Mouse (Mus musculus) C2C12 (cell line): ENCODE measurements at regions not wholly inside any gene's neighbourhood (a gene's known extent, or its start where the extent isn't known, plus 50 kb on each side); places are given as distances from the start of the nearest gene placed in this dataset.

Source experiments
- H3K27me3 ChIP-seq: one replicate; pipeline ENCODE4 v1.6.1; 2011; ENCODE audit not compliant: control insufficient read depth, insufficient read depth, insufficient read length
- H3K36me3 ChIP-seq: one replicate; pipeline ENCODE4 v1.6.1; 2011; ENCODE audit not compliant: control insufficient read depth, insufficient read depth
- H3K4me3 ChIP-seq: one replicate; pipeline ENCODE4 v1.5.1; 2011; ENCODE audit warnings: mild to moderate bottlenecking, control low read depth; ENCODE audit not compliant: poor library complexity, insufficient read depth, severe bottlenecking
- H3K79me2 ChIP-seq: one replicate; pipeline ENCODE4 v1.6.1; 2011; ENCODE audit not compliant: control insufficient read depth, insufficient read depth
- H3K79me3 ChIP-seq: one replicate; pipeline ENCODE4 v1.6.1; 2011; ENCODE audit warnings: low read depth, control low read depth
- H3ac ChIP-seq: one replicate; pipeline ENCODE3; 2011; ENCODE audit warnings: low read depth; ENCODE audit not compliant: control insufficient read depth, insufficient read length
- CEBPB ChIP-seq: IDR thresholded peaks from one replicate; pipeline ENCODE4 v1.6.1; 2011; ENCODE audit warnings: low read depth, mild to moderate bottlenecking, control low read depth, moderate library complexity
- CTCF ChIP-seq: IDR thresholded peaks from one replicate; pipeline ENCODE4 v1.5.1; 2011; ENCODE audit not compliant: control insufficient read depth, insufficient read depth, insufficient read length
- FOSL1 ChIP-seq: IDR thresholded peaks from one replicate; pipeline ENCODE4 v1.8.0; 2011; ENCODE audit warnings: mild to moderate bottlenecking, low read length; ENCODE audit not compliant: poor library complexity, insufficient read depth, severe bottlenecking
- MAX ChIP-seq: IDR thresholded peaks from one replicate; pipeline ENCODE4 v1.6.1; 2011; ENCODE audit warnings: mild to moderate bottlenecking, control low read depth
- MYOD1 ChIP-seq: IDR thresholded peaks from one replicate; pipeline ENCODE4 v1.6.1; 2011; ENCODE audit warnings: low read depth; ENCODE audit not compliant: control insufficient read depth, insufficient read length
- MYOG ChIP-seq: IDR thresholded peaks from one replicate; pipeline ENCODE4 v1.6.1; 2011; ENCODE audit not compliant: control insufficient read depth, insufficient read length; ENCODE audit errors: extremely low read depth
- USF1 ChIP-seq: IDR thresholded peaks from one replicate; pipeline ENCODE4 v1.6.1; 2011; ENCODE audit warnings: low read depth, mild to moderate bottlenecking, control low read depth, moderate library complexity

DNA sequence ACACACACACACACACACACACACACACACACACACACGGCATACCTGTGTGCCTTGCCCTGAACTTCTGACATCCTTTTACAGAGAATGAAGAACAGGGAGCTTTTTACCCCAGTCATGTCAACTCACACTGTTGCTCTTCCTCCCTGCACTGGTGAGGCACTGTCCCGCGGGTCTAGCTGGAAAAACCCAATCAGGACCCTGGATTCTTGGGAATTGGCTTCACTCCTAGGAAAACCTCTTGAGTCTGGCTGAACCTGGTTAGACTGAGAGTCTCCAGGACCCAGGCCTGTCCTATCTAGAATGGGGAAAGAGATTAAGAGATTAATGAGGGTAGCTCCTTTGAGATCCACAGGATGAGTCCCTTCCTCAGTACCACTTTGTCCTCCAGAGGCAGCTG lies 54.5 kb upstream of the Spred2 start:
- TF ChIP-seq FOSL1 (no peak), CEBPB (no peak), MYOD1 (no peak)
- no peak overlapping the region for H3ac ChIP-seq
- H3K79me3 ChIP-seq: no peaks in the 10 kb centered on the region
- H3K4me3 ChIP-seq: no peak overlapping the region
- no peaks in the 10 kb centered on the region for H3K27me3 ChIP-seq
- no peaks in the 10 kb centered on the region for H3K79me2 ChIP-seq
- no peaks in the 10 kb centered on the region for H3K36me3 ChIP-seq

DNA sequence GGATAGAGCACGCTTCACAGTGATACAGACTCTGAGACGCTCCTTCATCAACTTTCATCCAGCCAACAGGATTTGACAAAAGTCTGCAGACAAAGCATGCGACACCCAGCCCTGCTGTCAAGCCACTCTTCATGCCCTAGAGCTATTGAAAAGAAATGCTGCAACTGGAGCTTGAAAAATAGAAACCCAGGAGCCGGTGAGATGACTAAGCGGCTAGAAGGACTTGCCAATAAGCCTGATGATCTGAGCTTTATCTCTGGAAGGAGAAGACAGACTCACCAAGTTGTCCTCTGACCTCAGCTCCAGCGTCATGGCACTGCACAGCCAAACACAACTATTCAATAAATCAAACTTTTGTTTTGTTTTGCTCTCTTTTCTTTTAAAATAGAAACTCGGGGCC lies 54.0 kb upstream of the Spred2 start:
- no peak overlapping the region for H3ac ChIP-seq
- no peaks in the 10 kb centered on the region for H3K79me3 ChIP-seq
- TF ChIP-seq MYOG: no peak
- no peak for TF ChIP-seq CTCF
- TF ChIP-seq USF1: no peak
- TF ChIP-seq MAX: no peak
- TF ChIP-seq FOSL1: no peak
- TF ChIP-seq CEBPB: no peak
- no peaks in the 10 kb centered on the region for H3K27me3 ChIP-seq
- no peak overlapping the region for H3K4me3 ChIP-seq
- no peaks in the 10 kb centered on the region for H3K36me3 ChIP-seq
- H3K79me2 ChIP-seq: no peaks in the 10 kb centered on the region

- H3ac ChIP-seq: no peak overlapping the region
- TF ChIP-seq MAX: no peak
- no peak for TF ChIP-seq FOSL1
- no peak for TF ChIP-seq USF1
- TF ChIP-seq MYOD1: no peak
- TF ChIP-seq CEBPB: no peak
- no peak for TF ChIP-seq MYOG
- TF ChIP-seq CTCF: no peak
- no peak overlapping the region for H3K4me3 ChIP-seq
- H3K36me3 ChIP-seq: no peaks in the 10 kb centered on the region
- no peaks in the 10 kb centered on the region for H3K79me2 ChIP-seq
- H3K27me3 ChIP-seq: no peaks in the 10 kb centered on the region
- no peaks in the 10 kb centered on the region for H3K79me3 ChIP-seq
Measured at GRCm38 (mm10) chr11:19873796-19874195, 50.4 kb upstream of the Spred2 start.
